Mouse (Mus musculus): ENCODE measurements around the gene Chid1.
"Not testable (repeated sequence)": the region's sequence is repeated elsewhere in the genome, so short reads cannot be mapped to it uniquely, and the experiment has no call there.

Chid1 gene

GRCm38 (mm10) chr7:141461521-141462332 is 77.9 kb downstream of the Chid1 start:
- DNase-seq (ENCODE audit: inconsistent ontology term), result no peak

DNA sequence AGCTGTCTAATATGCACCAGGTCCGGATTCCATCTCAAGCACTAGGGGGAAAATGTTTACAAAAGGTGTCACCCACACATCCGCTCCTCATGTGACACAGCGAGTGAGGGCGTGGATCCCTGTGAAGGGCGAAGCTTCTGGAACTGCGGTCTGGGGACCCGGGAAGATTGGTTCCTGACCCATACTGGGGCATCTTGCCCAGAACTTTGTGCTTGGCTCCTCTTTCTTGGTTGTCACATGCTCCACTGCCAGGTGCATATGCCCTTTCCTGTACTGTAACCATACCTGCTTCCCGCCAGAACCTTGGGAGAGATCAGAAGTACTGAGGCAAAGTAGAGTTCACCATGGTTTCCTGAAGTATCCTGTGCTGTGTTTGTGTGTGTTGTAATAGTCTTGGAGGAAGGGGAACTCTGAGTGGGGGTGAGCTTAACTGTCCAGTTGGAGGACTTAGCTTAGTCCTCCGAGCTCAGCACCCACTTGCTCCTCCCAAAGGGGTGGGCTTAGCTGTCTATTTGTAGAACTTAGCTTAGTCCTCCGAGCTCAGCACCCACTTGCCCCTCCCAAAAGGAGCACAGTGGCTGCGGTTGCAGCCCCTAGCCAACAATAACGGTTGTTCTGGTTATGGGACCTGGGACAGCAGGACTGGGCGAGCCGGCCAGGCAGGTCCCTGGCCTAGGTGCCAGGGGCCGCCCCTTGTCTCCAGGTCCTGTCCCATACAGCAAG is 79.1 kb downstream of the Chid1 start, which contains the start of gene Cracr2b:
Gene Cracr2b (plus strand): TSS at position 704 of the 723 bp plus-strand sequence.
- DNase-seq (ENCODE audit: inconsistent ontology term), result no peak

- no peak for DNase-seq (ENCODE audit: inconsistent ontology term)
These were observed 79.7 kb downstream of the Chid1 start for GRCm38 (mm10) chr7:141460001-141460390.

GRCm38 (mm10) chr7:141459301-141459711 is 80.4 kb downstream of the Chid1 start:
- no peak for DNase-seq (ENCODE audit: inconsistent ontology term)

GRCm38 (mm10) chr7:141458661-141459060 is 81.0 kb downstream of the Chid1 start:
- no peak for DNase-seq (ENCODE audit: inconsistent ontology term)

DNA sequence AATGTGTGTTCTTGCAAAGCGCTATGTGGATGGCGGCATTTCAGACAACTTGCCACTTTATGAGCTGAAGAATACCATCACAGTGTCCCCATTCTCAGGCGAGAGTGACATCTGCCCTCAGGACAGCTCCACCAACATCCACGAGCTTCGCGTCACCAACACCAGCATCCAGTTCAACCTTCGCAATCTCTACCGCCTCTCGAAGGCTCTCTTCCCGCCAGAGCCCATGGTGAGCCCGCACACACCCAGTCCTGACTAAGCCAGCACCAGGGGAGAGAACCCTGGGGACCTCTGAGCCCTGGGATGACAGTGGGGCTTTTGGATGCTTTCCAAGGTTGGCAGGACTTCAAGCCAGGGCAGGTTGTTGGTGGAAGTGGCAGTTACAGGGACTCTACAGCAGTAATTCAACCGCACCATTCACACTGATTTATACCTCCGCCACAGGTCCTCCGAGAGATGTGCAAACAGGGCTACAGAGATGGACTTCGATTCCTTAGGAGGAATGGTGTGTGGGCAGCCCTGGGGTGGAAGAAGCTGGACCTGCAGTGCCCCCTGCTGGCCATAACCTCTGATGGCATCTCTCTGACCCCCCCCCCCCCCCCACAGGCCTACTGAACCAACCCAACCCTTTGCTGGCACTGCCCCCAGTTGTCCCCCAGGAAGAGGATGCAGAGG is 81.5 kb downstream of the Chid1 start:
- DNase-seq (ENCODE audit: inconsistent ontology term), result no peak

- DNase-seq (ENCODE audit: inconsistent ontology term), result no peak
These were observed 82.4 kb downstream of the Chid1 start for GRCm38 (mm10) chr7:141457236-141457635.

DNA sequence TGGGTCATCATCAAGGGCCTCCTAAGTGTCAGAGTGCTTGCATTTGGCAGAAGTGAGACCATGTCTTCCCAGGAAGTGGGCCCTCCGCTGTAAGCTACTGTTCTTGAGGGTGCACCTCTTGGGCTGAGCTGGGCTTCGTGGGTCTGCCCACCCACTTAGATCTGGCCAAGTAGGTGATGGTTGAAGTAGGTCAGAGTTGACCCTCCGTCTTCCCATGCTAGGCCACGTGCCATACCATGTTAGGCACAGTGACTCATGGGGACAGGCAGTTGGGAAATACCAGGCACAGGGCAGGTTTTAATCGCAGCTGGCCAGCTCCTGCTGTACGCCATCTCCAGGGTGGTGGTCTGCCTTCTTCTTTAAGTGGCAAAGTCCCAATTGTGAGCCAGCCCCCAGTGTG is 82.9 kb downstream of the Chid1 start:
- no peak for DNase-seq (ENCODE audit: inconsistent ontology term)

DNA sequence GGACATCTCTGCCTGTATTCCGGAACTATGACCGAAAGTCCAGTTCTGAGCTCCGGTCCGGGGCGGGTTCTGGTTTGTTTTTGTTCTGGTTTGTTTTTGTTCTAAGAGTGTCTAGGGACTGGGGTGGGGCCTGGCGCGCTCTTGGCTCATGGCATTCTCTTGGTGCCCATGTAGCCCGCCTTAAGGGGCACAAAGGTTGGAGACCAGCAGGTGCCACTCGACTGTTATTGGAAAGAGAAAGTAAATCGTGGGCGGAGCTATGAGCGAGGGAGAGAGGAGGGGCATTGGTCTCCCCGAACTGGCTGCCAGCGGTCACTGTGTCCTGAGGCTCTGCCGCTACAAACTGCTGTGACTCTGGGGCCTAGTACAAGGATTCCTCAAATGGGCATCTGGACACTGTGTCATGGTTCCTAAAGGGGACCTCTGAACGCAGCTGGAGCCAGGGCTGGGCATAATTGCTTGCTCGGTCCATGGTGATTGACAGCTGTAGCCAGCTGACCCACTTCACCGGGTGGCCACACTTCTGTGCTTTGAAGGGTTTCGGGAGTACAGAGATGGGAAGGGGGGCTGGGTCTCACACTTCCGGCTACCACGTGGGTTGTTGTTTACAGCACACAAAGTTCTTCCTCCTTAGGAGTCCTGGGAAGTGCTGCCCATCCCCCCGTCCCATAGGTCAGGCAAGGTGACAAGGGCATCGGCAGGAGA is 83.9 kb downstream of the Chid1 start:
- peak; percentile 76 for DNase-seq (ENCODE audit: inconsistent ontology term)

DNA sequence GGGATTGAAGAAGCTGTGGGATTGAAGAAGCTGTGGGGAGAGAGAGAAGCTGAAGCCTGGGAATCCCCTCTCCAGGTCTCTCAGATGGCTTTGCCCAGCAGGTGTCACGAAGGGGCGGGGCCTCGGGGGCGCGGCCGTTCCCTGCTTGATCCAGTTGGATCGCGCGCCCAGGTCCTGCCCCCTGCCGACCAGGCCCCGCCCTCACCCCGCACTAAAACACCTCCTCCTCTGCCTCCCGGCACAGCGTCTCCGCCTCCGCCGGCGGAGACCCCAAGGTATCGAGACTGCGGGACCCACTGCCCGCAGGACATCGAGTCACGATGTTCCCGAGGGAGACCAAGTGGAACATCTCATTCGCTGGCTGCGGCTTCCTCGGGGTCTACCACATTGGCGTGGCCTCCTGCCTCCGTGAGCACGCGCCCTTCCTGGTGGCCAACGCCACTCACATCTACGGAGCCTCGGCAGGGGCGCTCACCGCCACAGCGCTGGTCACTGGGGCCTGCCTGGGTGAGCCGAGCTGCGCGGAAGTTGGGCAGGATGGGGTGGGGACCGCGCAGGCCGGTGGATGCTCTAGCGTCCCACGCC is 84.6 kb downstream of the Chid1 start, which contains the start of gene Pnpla2:
Gene Pnpla2 (plus strand): TSS at position 232 of the 585 bp plus-strand sequence.
- peak; percentile 97 for DNase-seq (ENCODE audit: inconsistent ontology term)

DNA sequence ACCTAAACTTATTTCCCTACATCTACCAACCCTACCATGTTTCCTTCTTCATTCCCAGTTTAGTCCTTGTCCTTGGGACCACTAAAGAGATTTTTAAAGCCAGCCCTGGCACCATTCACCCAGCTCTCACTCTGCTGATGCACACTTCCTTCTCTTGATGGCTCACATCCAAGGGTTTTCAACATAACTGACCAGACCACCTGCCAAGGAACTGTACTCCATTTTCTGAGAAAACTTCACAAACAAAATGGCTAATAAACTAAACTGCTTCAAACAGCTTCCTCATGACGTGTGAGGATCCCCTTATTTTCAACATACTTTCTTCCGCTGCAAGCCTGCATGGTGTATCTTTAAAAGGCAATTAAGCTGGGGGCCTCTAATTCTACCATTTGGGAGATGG is 86.0 kb downstream of the Chid1 start:
- DNase-seq (ENCODE audit: inconsistent ontology term), result no peak

GRCm38 (mm10) chr7:141451928-141452327 is 87.7 kb downstream of the Chid1 start:
- no peak for DNase-seq (ENCODE audit: inconsistent ontology term)

DNA sequence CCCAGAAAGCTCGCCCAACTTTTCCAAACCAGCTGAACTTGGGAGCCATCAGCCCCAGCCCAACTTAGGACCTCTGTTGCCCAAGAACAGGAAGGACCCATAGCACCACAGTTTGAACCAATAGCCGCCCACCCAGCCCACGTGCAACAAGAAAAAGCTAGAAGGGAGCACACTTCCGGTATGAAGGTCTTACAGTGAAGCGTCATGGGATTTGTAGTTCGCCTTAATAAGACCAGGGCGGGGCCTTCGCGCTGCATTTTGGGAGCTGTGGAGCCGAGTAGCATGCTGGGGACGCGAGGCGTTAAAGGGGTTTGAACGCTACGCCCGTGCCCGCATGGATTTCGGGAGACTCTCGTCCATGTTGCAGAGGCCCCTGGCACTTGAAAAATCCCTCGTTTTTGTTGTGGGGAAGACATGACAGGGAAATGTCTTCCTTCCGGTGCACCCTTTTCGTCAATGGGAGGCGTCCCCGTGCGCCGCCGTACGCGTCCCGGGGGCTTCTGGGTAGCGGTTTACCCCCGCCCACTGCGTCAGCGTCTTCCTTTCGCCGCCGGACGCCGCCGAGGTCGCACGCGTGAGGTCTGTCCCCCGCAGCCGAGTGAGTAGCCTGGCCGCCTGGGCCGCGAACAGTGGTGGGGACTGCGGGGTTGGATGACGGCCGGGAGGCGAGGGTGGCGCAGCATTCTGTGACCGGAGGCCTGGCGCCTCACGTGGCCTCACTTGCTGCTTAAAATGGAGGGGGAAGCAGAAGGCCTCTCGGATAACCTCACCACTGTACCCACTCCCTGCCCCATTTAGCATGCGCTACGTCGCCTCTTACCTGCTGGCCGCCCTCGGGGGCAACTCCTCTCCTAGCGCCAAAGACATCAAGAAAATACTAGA is 92.3 kb downstream of the Chid1 start, which contains the start of gene Rplp2:
Gene Rplp2 (plus strand): TSS at position 261 of the 882 bp plus-strand sequence.
- DNase-seq (ENCODE audit: inconsistent ontology term), result peak; percentile 95

DNA sequence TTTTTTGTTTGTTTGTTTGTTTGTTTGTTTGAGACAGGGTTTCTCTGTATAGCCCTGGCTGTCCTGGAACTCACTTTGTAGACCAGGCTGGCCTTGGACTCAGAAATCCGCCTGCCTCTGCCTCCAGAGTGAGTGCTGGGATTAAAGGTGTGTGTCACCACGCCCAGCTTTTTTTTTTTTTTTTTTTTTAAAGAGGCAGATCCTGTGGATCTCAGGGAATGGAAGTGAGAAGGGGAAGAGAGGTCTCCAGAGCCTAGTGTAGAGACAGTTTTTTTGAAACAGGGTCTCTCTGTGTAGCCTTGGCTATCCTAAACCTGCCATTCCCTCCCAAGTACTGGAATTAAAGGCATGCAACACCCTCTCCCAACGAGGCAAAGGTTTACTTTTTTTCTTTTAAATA is 93.3 kb downstream of the Chid1 start:
- not testable (repeated sequence) for DNase-seq (ENCODE audit: inconsistent ontology term)

GRCm38 (mm10) chr7:141443828-141444237 is 95.8 kb downstream of the Chid1 start, which contains the start of gene Pidd1:
Gene Pidd1 (minus strand): TSS chr7:141444025.
- peak; percentile 84 for DNase-seq (ENCODE audit: inconsistent ontology term)
